In genomic region chr9:48713779-48714178, GRCm38 (mm10) we compare ENCODE assay signal across 23 mouse cellular contexts.
DNase-seq lines count a peak whose midpoint lies in the region; ATAC-seq and TF ChIP-seq lines count a peak whose summit lies in the region.
"Had no signal": no experiment of that assay in that cellular context is flagged by ENCODE, and none has a peak within 500 bp of the region (broad histone marks: within the 10 kb centered on the region; RNA-seq: fewer than 3 reads in every experiment).

No protein-coding gene starts in this region.

- no peaks in the 10 kb centered on the region for H3K9me3 ChIP-seq in MEL (replicated peaks; ENCODE audit: insufficient read depth, low read length)
- no peaks in the 10 kb centered on the region for H3K9me3 ChIP-seq in midbrain, embryonic 15.5 days
- H3K9me3 ChIP-seq: embryonic facial prominence, embryonic 10.5 days; embryonic facial prominence, embryonic 12.5 days; forebrain, embryonic 10.5 days; forebrain, embryonic 12.5 days had no signal

- intact Hi-C loops in heart, postnatal 25 days (cut with DNase I): no loop called here

- ATAC-seq in midbrain, embryonic 15.5 days (replicated peaks): no peak
- ATAC-seq: activated CD4-positive, CD25-positive, alpha-beta regulatory T cell, adult 4 months; forebrain, embryonic 14.5 days; forebrain, embryonic 16.5 days; Patski had no signal

- TF ChIP-seq EP300 in MEL (IDR thresholded peaks at IDR 0.05; ENCODE audit: low read depth in 1 of 2, low read length in 2 of 2): no peak

- TF ChIP-seq CTCF in layer of hippocampus, adult 2 months (conservative IDR thresholded peaks at IDR 0.05): no peak
- TF ChIP-seq CTCF in MEL (IDR thresholded peaks at IDR 0.05 in 2 of 3, conservative IDR thresholded peaks at IDR 0.05 in 1 of 3; ENCODE audit: control insufficient read depth in 1 of 3, insufficient read depth in 1 of 3, low read depth in 2 of 3, low read length in 3 of 3, poor library complexity in 1 of 3, severe bottlenecking in 1 of 3): no peak

- H3K4me2 ChIP-seq in midbrain, embryonic 15.5 days: no peak overlapping the region
- H3K4me2 ChIP-seq: embryonic facial prominence, embryonic 12.5 days; forebrain, embryonic 12.5 days had no signal

- peak overlapping the region; percentile 21; the same call in 1 of the 2 replicates for H3K27ac ChIP-seq in layer of hippocampus, adult 2 months
- peak overlapping the region; percentile 99 for H3K27ac ChIP-seq in MEL (ENCODE audit: control insufficient read depth, low read depth, low read length)
- H3K27ac ChIP-seq in midbrain, embryonic 15.5 days: no peak overlapping the region
- H3K27ac ChIP-seq: embryonic facial prominence, embryonic 10.5 days; embryonic facial prominence, embryonic 12.5 days; forebrain, embryonic 12.5 days had no signal

- no peaks in the 10 kb centered on the region for H3K79me2 ChIP-seq in MEL (ENCODE audit: control insufficient read depth, insufficient read depth, low read length, poor library complexity)

- no peak for TF ChIP-seq POLR2A in MEL (IDR thresholded peaks at IDR 0.05; ENCODE audit: control insufficient read depth in 1 of 2, insufficient read depth in 1 of 2, low read depth in 1 of 2, low read length in 2 of 2, poor library complexity in 1 of 2)

- H3K4me3 ChIP-seq in layer of hippocampus, adult 2 months: no peak overlapping the region
- no peak overlapping the region for H3K4me3 ChIP-seq in MEL (ENCODE audit: control insufficient read depth in 1 of 2, insufficient read depth in 1 of 2, low read depth in 2 of 2, low read length in 2 of 2)
- H3K4me3 ChIP-seq in midbrain, embryonic 15.5 days: no peak overlapping the region
- H3K4me3 ChIP-seq: embryonic facial prominence, embryonic 10.5 days; embryonic facial prominence, embryonic 12.5 days; forebrain, embryonic 10.5 days; forebrain, embryonic 12.5 days had no signal

- H3K9ac ChIP-seq in MEL (ENCODE audit: control insufficient read depth, low read depth, low read length, poor library complexity, severe bottlenecking): peak overlapping the region; percentile 43; the same call in 1 of the 2 replicates
- H3K9ac ChIP-seq in midbrain, embryonic 15.5 days: no peak overlapping the region
- H3K9ac ChIP-seq: embryonic facial prominence, embryonic 12.5 days; forebrain, embryonic 12.5 days had no signal

- peaks cover 0 to 28% of the 10 kb centered on the region in 2 experiments; a peak in 2 of 4 replicates for H3K36me3 ChIP-seq in MEL (ENCODE audit: control insufficient read depth in 1 of 2, insufficient read depth in 2 of 2, low read length in 2 of 2)
- H3K36me3 ChIP-seq in midbrain, embryonic 15.5 days (replicated peaks): no peaks in the 10 kb centered on the region
- H3K36me3 ChIP-seq: embryonic facial prominence, embryonic 12.5 days; forebrain, embryonic 12.5 days had no signal

- H3K4me1 ChIP-seq in MEL (ENCODE audit: control insufficient read depth in 1 of 2, insufficient read depth in 2 of 2, low read length in 2 of 2): peaks cover 17 to 51% of the 10 kb centered on the region in 2 experiments
- peaks cover 11% of the 10 kb centered on the region; the same call in 1 of the 2 replicates for H3K4me1 ChIP-seq in midbrain, embryonic 15.5 days

- TF ChIP-seq RAD21 in MEL (IDR thresholded peaks at IDR 0.05; ENCODE audit: low read depth, low read length): no peak

- WGBS in midbrain, embryonic 15.5 days: 96% methylated on average over 8 of the region's 8 CpGs

- H3K27me3 ChIP-seq in MEL (ENCODE audit: control insufficient read depth in 1 of 2, insufficient read depth in 2 of 2, low read length in 2 of 2): no peaks in the 10 kb centered on the region
- no peaks in the 10 kb centered on the region for H3K27me3 ChIP-seq in midbrain, embryonic 15.5 days (replicated peaks)
- H3K27me3 ChIP-seq: embryonic facial prominence, embryonic 12.5 days; forebrain, embryonic 12.5 days had no signal

- peak; percentile 91 for DNase-seq in heart, adult 11 months
- DNase-seq in heart, postnatal 25 days (ENCODE audit: low spot score): no peak
- no peak for DNase-seq in layer of hippocampus, adult 2 months (ENCODE audit: low spot score in 2 of 2)
- DNase-seq in layer of hippocampus, postnatal 10 days (ENCODE audit: low spot score in 2 of 2): no peak
- DNase-seq in MEL (ENCODE audit: low read depth, low spot score): peak; percentile 48
- peak; percentile 26 for DNase-seq in fat pad, adult 2 months (ENCODE audit: extremely low read depth, low read depth, low spot score)
- DNase-seq: adrenal gland, adult 8-10 months; adrenal gland, postnatal 14 days; adrenal gland, postnatal 36 days; cerebellum, adult 11-12 months; cerebellum, adult 2 months; cerebellum, adult 9-10 months; cerebellum, postnatal 10 days; cerebellum, postnatal 25 days had no signal

TF ChIP-seq in MEL, 35 proteins besides CTCF, POLR2A, EP300 and RAD21:
- no peak for TF ChIP-seq BHLHE40 (IDR thresholded peaks at IDR 0.05; ENCODE audit: borderline replicate concordance, low read depth, low read length)
- TF ChIP-seq JUND (IDR thresholded peaks at IDR 0.05; ENCODE audit: low read depth, low read length): no peak
- TF ChIP-seq NELFE (IDR thresholded peaks at IDR 0.05; ENCODE audit: low read depth, low read length): no peak
- TF ChIP-seq MYC (IDR thresholded peaks at IDR 0.05; ENCODE audit: low read depth, low read length): no peak

Comparison
In these comparisons a context has a peak if more than half of its experiments do, and no peak if none do; other contexts are left out.
1. DNase-seq: peak in heart, adult 11 months (single experiment), MEL (single experiment) and fat pad, adult 2 months (single experiment); none in heart, postnatal 25 days (single experiment), layer of hippocampus, adult 2 months (0 of 2) and layer of hippocampus, postnatal 10 days (0 of 2).